Mouse (Mus musculus): ENCODE measurements around the gene 5730455P16Rik.

DNA sequence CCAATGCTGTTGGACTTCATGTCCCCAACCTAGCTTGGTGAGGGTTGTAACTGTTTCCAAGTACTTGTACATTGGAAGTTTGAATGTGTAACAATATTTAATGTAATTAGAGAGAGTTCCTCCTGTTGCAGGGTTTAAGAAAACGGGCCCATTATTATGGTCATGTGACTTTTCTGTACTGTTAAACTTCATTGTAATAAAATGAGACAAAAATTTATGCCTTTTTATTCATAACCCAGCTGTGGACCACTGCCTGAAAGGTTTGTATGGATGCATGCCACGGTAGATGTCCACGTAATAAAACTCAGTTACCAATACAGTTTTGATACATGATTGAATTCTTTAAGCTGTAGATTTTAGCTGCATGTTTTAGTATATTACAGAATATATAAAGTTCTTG, 18.1 kb upstream of the 5730455P16Rik start:
- TF ChIP-seq CTCF (IDR thresholded peaks at IDR 0.05; ENCODE audit: low read depth) (no peak), EP300 (IDR thresholded peaks at IDR 0.05; ENCODE audit: low read depth) (no peak)
